Mouse (Mus musculus) megakaryocyte, embryonic 14.5 days (primary cell): ENCODE data around the gene Mtmr3.

Experiments
- FLI1 ChIP-seq: IDR thresholded peaks from 2 replicates; pipeline ENCODE4 v1.6.1; 2012; ENCODE audit warnings: low read length, inconsistent platforms, mixed read lengths
- GATA1 ChIP-seq: IDR thresholded peaks from 3 replicates; pipeline ENCODE4 v1.6.1; 2012; ENCODE audit warnings: mixed read lengths, low read length, inconsistent platforms, borderline replicate concordance

DNA sequence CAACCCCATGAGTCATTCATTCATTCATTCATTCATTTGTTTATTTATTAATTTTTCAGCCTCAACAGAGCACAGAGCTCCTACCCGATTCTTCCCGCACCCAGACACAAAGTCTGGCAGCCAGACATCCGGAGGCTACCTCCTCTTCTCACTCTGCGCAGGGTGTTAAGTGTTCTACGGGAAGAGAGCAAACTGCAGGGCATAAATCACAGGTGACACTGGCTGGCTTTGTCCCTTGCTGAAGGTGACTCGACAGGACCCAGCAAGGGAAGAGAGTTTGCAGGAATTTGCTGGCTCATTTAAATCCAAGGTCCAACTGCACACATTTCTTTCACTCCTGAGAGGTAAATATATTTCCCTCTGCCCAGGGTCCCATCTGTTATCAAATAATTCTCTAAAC is 9.8 kb upstream of the Mtmr3 start:
- no peak for TF ChIP-seq FLI1
- no peak for TF ChIP-seq GATA1
